Mouse (Mus musculus): ENCODE measurements at regions not wholly inside any gene's neighbourhood (a gene's known extent, or its start where the extent isn't known, plus 50 kb on each side); places are given as distances from the start of the nearest gene placed in this dataset.

DNA sequence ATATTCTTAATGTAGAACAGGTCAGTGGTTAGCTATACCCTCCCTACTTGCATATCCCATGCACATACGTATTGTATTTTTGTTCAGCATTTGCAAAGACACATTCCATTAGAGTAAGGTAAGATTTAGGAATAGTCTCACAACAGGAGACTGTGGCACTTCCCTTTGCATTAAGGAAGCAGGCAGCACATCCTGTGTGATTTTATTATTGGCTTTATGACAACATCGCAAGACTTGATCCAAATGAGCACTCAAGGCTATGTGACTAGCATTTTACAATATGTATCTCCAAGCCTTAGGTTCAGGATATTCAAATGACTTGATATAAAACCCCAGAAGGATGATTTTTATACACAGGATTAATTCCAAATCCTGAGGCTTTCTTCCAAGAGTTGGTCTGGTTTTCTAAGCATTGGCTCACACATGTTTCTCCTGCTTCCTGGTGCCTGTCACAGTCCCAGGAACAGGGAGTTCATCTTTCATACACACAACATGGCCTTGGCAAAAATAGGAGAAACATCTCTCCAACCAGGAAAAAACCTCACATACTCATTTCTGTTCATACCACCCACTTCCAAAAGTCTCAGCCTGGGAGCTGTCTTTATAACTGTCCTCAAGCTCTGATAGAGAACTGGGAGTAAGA, 159.1 kb upstream of the Meox2 start:
- TF ChIP-seq POLR2A (IDR thresholded peaks at IDR 0.05; ENCODE audit: insufficient read length, low read depth) (no peak), TCF3 (IDR thresholded peaks at IDR 0.05; ENCODE audit: insufficient read length, low read depth) (no peak), MYOG (IDR thresholded peaks at IDR 0.05; ENCODE audit: control insufficient read depth in 1 of 3, insufficient read depth in 1 of 3, insufficient read length in 2 of 3, low read depth in 2 of 3) (no peak)
